ENCODE assay signal across 11 mouse cellular contexts in genomic region chr10:91138317-91138716, GRCm38 (mm10). TPM values are rescaled to one million over a fixed set of nuclear protein-coding genes. Genes with fewer than 3 reads are reported as not detected.
DNase-seq lines count a peak whose midpoint lies in the region; ATAC-seq and TF ChIP-seq lines count a peak whose summit lies in the region.
"Had no signal": no experiment of that assay in that cellular context is flagged by ENCODE, and none has a peak within 500 bp of the region (broad histone marks: within the 10 kb centered on the region; RNA-seq: fewer than 3 reads in every experiment).

No protein-coding gene starts in this region.

- H3K4me1 ChIP-seq in liver, postnatal 0 days (ENCODE audit: insufficient read depth): 0 out of 2 replicates have a peak, but pooled peaks cover 4% of the 10 kb centered on the region
- H3K4me1 ChIP-seq in hindbrain, embryonic 11.5 days (replicated peaks; ENCODE audit: control insufficient read depth, insufficient read depth, low read length): no peaks in the 10 kb centered on the region

- no peaks in the 10 kb centered on the region for H3K9me3 ChIP-seq in liver, postnatal 0 days (ENCODE audit: low read length)
- no peaks in the 10 kb centered on the region for H3K9me3 ChIP-seq in hindbrain, embryonic 11.5 days (ENCODE audit: control insufficient read depth, low read length)

- intact Hi-C loops in gastrocnemius, postnatal 36 days (cut with DNase I): loop anchor here (5.0 kb wide), 1 partner anchor 76 kb away; no protein-coding TSS in a partner anchor

- peak; percentile 79 for ATAC-seq in common myeloid progenitor, adult 5-6 weeks (replicated peaks; ENCODE audit: low read depth, poor library complexity, severe bottlenecking)
- ATAC-seq in liver, postnatal 0 days: peak; percentile 60
- ATAC-seq in hindbrain, embryonic 11.5 days (ENCODE audit: low FRiP score): no peak
- ATAC-seq: forebrain, postnatal 0 days had no signal

- no peak overlapping the region for H3K27ac ChIP-seq in liver, postnatal 0 days (ENCODE audit: low read depth)
- H3K27ac ChIP-seq in hindbrain, embryonic 11.5 days (ENCODE audit: low read depth, low read length): no peak overlapping the region

- TF ChIP-seq EP300 in liver, postnatal 0 days (IDR thresholded peaks at IDR 0.05; ENCODE audit: low read depth): no peak

- H3K4me3 ChIP-seq in liver, postnatal 0 days (ENCODE audit: low read depth, low read length): no peak overlapping the region
- H3K4me3 ChIP-seq in hindbrain, embryonic 11.5 days (ENCODE audit: low read depth, low read length): no peak overlapping the region

- 43% methylated on average over 3 of the region's 3 CpGs for WGBS in liver, postnatal 0 days (ENCODE audit: insufficient replicate concordance)
- 89% methylated on average over 3 of the region's 3 CpGs for WGBS in hindbrain, embryonic 11.5 days

- no peak for TF ChIP-seq CTCF in liver, postnatal 0 days (IDR thresholded peaks at IDR 0.05; ENCODE audit: low read depth)

- no peak overlapping the region for H3K4me2 ChIP-seq in liver, postnatal 0 days (ENCODE audit: low read depth, low read length)
- no peak overlapping the region for H3K4me2 ChIP-seq in hindbrain, embryonic 11.5 days (replicated peaks; ENCODE audit: low read depth, low read length)

- no peaks in the 10 kb centered on the region for H3K27me3 ChIP-seq in liver, postnatal 0 days (ENCODE audit: insufficient read depth, low read length)
- H3K27me3 ChIP-seq in hindbrain, embryonic 11.5 days (ENCODE audit: control insufficient read depth, insufficient read depth, low read length): no peaks in the 10 kb centered on the region

- DNase-seq in 3134 (ENCODE audit: extremely low read depth, insufficient read length, low spot score) (peak; percentile 73), A20 (ENCODE audit: low read depth, low spot score) (peak; percentile 88)
- DNase-seq in liver, postnatal 0 days: no peak
- DNase-seq in thymus, postnatal 4 days: no peak
- DNase-seq in gastrocnemius, postnatal 36 days: no peak
- no peak for DNase-seq in hindbrain, embryonic 11.5 days (ENCODE audit: low spot score)
- no peak for DNase-seq in kidney, postnatal 10 days
- DNase-seq: adrenal gland, postnatal 25 days; forebrain, postnatal 0 days; kidney, adult 9 months had no signal

- no peak overlapping the region for H3K9ac ChIP-seq in liver, postnatal 0 days (replicated peaks)
- no peak overlapping the region for H3K9ac ChIP-seq in hindbrain, embryonic 11.5 days (ENCODE audit: low read depth, low read length)
- H3K9ac ChIP-seq: forebrain, postnatal 0 days had no signal

- no peaks in the 10 kb centered on the region for H3K36me3 ChIP-seq in liver, postnatal 0 days (replicated peaks; ENCODE audit: insufficient read depth, low read length)
- no peaks in the 10 kb centered on the region for H3K36me3 ChIP-seq in hindbrain, embryonic 11.5 days (ENCODE audit: control insufficient read depth, insufficient read depth, low read length)

RNA-seq across cellular contexts. Expression of gene Slc25a3, which starts 14.5 kb away (rescaled TPM):
- 238 and 276 TPM in 2 replicates for total RNA-seq in common myeloid progenitor, adult 5-6 weeks (2017)
- 341 and 344 TPM in 2 replicates for polyA plus RNA-seq in liver, postnatal 0 days (2015; fragmentation: Nextera tagmentation; extraction: Ambion mirVana)
- 1,000 to 10,000 TPM; 1,123 to 1,124 TPM for total RNA-seq in gastrocnemius, postnatal 36 days (2021)
- 426 and 455 TPM in 2 replicates for polyA plus RNA-seq in hindbrain, embryonic 11.5 days (2014; fragmentation: Nextera tagmentation; extraction: Ambion mirVana)

RNA-seq across cellular contexts. Expression of gene Tmpo, which starts 42.8 kb away (rescaled TPM):
- total RNA-seq in common myeloid progenitor, adult 5-6 weeks (2017): 529 and 544 TPM in 2 replicates
- 64.1 and 69.0 TPM in 2 replicates for polyA plus RNA-seq in liver, postnatal 0 days (2015; fragmentation: Nextera tagmentation; extraction: Ambion mirVana)
- total RNA-seq in gastrocnemius, postnatal 36 days (2021): 10 to 100 TPM; 52.2 to 57.4 TPM
- 312 and 320 TPM in 2 replicates for polyA plus RNA-seq in hindbrain, embryonic 11.5 days (2014; fragmentation: Nextera tagmentation; extraction: Ambion mirVana)

RNA-seq across cellular contexts. Expression of gene Ikbip, which starts 55.6 kb away (rescaled TPM):
- total RNA-seq in common myeloid progenitor, adult 5-6 weeks (2017): 19.0 and 25.9 TPM in 2 replicates
- polyA plus RNA-seq in liver, postnatal 0 days (2015; fragmentation: Nextera tagmentation; extraction: Ambion mirVana): 5.6 and 5.7 TPM in 2 replicates
- 10 to 100 TPM in 1 of 2 experiments, 1 to 10 TPM in 1; 8.4 to 12.1 TPM for total RNA-seq in gastrocnemius, postnatal 36 days (2021)
- 24.7 and 25.7 TPM in 2 replicates for polyA plus RNA-seq in hindbrain, embryonic 11.5 days (2014; fragmentation: Nextera tagmentation; extraction: Ambion mirVana)

RNA-seq across cellular contexts. Expression of gene Apaf1, which starts 55.7 kb away (rescaled TPM):
- 23.1 and 39.6 TPM in 2 replicates for total RNA-seq in common myeloid progenitor, adult 5-6 weeks (2017)
- 5.9 and 6.8 TPM in 2 replicates for polyA plus RNA-seq in liver, postnatal 0 days (2015; fragmentation: Nextera tagmentation; extraction: Ambion mirVana)
- 1 to 10 TPM; 1.7 to 2.6 TPM for total RNA-seq in gastrocnemius, postnatal 36 days (2021)
- polyA plus RNA-seq in hindbrain, embryonic 11.5 days (2014; fragmentation: Nextera tagmentation; extraction: Ambion mirVana): 27.4 and 29.4 TPM in 2 replicates

Comparison
In these comparisons a context has a peak if more than half of its experiments do, and no peak if none do; other contexts are left out.
1. DNase-seq: peak in 3134 (single experiment) and A20 (single experiment); none in liver, postnatal 0 days (single experiment), thymus, postnatal 4 days (single experiment), gastrocnemius, postnatal 36 days (0 of 2), hindbrain, embryonic 11.5 days (single experiment) and kidney, postnatal 10 days (single experiment).